Mouse (Mus musculus) CD8-positive naive resting alpha-beta T cell, adult 2 months (primary cell): Measurements from ENCODE around the gene Mtfr1l.

ENCODE experiments used
- DNase-seq, 2 experiments: peaks; one replicate each; pipeline ENCODE4 v3.0.0; 2022; ENCODE audit warnings: low read depth in 2 of 2, low spot score in 2 of 2

The Mtfr1l gene

DNA sequence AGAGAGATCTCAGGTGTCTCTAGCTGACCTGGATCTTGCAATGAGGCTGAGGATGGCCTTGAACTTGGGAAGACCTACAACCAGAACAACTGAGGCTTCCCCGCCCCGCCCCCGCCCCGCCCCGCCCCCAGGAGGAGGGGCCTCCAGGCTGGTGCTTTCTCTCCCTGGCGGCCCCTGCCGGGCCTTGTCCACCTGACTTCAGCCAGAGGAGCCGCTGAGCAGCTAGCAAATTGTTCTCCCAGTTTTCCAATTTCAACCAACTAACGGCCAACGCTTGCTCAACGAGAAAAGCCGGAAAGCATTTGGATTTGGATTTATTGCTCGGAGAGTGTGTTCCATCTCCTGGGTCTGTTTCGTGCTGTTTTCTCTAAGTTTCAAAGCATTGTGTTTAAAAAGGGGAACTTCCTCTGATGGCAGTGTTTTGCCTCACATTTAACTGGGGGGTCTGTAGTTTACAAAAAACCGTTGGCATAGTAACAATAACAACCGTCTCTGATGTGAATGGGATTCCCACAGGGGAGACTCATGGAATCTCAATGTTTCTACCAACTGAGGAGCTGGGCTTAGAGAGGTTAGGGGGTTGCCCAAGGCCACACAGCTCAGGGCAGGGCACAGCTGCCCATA is 22.6 kb upstream of the Mtfr1l start:
- DNase-seq: no peak

DNA sequence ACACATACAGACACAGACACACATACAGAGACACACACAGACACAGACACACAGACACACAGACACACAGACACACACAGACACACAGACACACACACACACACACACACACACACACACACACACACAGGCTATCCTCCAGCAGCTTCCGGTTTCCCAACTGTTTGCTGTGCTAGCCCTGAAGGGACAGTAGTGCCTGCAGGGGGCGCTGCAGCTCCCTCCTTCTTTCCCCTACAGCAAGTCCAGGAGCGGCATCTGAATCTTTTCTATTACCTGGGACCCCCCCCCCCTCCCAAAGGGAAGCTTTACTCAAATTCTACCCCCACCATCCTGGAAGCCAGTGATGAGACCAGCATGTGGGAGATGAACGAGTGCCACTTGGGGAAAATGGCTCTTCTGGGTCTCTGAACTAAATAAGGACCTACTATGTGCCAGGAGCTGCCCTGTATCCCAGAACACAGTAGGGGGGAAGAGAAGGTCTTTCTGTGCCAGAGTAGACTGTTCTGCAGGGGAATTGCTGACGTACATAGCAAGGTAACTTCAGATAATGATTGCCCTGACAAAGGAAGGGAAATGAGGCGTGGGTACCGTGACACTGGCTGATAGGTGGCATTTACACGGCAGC is 20.9 kb upstream of the Mtfr1l start:
- no peak for DNase-seq

DNA sequence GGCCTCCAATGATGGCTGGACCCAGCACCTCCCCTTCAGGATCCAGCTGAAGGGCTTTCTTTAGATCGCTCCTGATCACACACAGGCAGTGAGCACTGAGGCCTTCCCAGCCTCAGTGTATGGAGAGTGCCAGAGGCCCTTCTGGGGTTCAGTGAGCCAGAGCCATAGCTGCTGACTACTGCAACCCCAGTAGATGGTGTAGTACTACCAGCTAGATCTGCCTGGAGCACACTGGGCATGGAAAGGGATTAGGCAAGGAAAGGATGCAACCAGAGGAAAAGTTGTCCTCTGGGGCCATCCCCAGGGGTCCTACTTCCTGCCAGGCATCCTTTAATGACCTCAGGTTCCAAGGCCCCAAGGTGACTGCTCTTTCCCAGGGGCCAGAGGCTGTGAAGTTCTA is 18.4 kb upstream of the Mtfr1l start:
- DNase-seq: no peak

DNA sequence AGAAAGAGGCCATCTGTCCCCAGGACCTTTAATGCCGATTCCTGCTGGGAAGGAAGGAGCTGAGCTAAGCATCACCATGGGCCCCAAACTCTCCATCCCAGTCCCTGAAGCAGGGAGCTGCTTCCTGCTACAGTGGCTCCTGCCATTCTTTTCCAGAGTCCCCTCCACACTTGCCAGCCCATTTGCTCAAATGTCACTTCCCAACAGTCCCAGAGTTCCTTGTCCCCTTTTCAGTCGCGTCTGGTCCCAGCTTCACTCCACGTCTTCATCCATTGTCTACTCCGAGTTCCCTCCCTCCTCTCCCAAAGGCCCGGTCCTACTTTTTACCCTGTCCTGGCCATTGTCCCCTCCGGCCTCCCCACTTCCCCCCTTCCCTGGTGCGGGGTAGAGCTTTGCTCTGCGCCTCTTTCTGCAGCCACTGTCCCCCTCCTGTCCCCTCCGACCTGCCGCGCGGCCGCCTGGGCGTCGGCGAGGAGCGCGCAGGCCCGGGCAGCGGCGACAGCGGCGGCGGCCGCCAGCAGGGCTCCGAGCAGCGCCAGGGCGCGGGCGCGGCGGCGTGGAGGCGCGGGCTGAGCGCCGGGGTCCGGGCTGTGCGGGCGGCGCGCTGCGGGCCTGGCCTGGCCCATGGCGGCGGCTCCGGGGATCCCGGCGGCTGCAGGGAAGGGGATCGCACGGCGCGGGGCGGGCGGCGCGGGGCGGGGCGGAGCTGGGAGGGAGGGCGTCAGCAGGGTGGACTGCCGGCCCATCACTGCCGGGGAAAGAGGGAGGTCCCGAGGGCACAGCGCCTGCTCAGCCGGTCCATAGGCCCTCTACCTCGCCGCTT is 16.5 kb upstream of the Mtfr1l start, which contains the start of gene Selenon:
Gene Selenon, minus strand, starts transcription at position 673 of the 823 bp plus-strand sequence.
- DNase-seq: no peak

DNA sequence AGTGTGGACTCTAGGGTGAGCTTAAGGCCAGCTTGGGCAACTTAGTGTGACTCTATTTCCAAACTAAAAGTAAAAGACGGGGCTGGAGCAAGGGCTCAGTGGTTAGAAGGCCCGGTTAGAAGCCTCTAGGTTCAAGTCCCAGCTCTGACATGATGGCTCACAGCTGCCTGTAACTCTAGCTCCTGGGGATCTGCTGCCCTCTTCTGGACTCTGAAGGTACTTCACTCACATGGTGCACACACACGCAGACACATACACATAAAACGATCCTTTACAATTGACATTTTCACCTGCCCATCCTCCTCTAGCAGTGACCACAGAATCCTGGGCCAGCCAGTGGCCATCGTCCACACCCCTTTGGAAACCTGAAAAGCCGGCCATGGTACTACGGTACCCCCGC is 14.7 kb upstream of the Mtfr1l start:
- no peak for DNase-seq

DNA sequence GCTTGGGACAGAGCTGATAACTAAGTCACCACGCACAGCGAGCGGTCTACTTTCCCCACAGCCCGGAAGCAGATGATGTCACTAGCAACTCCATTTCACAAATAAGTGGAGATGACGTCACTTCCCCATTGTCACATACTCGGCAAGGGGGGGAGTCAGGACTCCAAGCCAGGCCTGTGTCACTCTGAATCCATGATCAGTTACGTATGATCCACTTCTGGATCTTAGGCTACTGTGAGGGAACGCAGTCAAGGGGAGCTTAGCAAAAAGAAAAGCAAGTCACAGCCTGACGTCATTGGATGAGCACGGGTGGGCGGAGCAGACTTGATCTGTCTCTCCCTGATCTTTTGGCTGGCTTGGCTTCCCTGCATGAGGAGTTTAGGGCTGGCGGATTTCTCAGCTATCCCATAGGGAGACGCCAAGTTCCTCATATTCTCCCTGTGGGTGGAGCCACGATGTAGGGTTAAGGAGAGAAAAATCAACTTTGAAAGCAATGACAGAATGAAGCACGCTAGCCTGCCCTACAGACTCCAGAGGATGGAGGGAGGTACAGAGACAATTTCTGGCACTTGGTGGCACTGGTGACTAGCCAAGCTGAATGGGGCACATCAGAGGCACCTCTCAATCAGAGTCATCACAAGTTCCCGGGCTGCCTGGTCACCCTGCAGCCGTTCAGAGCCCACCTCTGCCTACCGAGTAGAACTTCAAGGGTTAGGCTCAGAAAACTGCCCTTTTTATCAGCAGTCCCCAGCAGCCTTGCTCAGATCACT is 13.2 kb upstream of the Mtfr1l start:
- DNase-seq: no peak

DNA sequence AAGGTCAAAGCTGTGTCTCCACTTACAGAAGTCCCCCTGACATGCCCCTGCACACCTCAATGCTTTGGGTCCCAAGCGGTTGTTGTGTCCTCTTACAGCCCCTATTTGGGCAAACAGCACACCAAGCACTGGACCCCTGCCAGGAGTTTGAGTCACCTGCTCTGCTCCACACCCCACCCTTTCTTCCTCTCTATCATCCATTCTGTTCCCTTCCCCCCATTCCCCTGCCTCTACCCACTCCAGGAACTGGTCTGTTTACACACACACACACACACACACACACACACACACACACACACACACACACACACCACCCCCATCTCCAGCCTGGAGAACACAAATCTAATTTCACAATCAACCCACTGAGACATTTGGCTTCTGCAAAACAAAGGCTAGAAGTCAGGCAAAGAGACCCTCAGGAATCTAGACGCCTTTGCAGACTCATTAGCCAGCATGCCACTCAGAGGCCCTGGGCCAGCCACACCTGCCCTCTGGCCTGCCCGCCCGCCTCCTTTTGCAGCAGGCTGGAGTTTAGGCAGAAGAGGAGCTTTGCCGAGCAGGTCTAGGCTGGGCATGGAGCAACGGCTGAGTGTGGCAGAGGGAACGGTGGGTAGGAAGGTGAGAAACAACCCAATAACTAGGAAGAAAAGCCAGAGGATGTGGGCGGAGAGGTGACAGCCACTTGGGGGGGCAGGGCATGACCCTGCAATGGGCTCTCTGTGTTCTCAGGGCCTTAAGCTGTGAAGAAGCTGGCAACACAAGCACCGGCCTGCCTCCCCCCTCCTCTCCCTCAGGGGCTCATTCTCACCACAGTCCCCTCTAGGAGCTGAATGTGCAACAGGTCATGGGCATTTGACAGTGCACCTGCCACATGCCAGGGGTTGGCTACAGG is 11.9 kb upstream of the Mtfr1l start:
- no peak for DNase-seq

DNA sequence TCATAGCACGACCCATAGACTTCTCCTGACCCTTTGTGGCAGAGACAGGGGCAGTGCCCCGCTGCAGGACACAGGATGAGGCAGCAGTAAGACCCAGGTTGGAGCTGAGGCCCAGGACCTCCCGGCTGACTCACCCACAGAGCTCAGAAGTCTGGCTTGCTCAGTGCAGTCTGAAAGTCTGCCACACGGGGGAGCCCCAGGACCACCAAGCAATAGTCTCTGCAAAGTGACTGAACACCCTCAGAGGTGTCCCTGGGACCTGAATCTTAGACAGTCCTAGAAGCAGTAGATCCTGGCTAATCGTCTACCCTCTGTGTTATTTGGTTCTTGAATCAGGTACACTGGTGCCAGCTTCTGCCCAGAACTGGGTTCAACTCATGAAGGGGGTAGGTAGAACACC is 8.1 kb upstream of the Mtfr1l start:
- DNase-seq: peak; percentile 93 to 98

DNA sequence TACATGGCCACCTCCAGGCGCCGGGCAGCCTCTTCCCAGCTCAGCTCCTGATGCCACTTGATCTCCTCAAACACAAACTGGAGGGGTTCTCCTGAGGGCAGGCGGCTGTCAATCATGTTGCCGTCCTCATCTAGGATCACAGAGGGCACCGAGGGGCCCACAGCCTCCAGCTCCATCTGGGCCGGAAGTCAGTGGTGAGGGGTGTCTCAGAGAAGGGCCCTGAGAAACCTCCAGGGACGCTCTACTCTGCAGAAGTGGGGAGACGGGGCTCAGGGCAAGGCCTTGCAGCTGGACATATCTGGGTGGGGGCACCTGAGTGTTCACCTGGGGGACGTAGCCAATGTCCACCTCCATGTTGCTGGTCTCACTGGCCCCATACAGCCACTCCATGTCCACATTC is 7.5 kb upstream of the Mtfr1l start:
- DNase-seq: no peak

DNA sequence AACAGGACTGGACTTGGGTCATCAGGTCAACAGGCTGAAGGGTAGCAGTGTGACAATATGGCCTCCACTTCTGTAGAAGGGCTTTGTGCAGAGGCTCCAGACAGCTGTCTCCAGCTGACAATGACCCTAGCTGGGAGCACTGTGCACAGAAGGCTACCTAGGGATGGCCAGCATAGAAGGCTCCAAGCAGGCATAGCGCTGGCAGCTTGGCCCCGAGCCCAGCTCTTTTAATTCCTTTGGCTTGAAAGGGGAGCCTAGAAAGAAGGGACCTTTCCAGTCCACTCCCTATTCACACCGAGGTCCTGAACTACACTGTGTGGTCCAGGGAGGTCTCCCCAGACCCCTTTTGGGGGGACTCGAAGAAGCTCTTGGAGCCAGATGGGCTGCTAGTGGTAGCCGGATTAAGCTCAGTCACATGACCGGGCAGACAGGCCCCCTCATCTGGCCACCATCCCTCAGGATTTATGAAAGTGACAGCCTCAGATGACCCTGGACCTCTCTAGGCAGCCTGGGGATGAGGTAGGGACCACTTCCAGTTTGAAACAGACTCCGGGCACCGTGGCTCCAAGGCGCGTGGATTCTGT is 3.9 kb upstream of the Mtfr1l start:
- DNase-seq: no peak

DNA sequence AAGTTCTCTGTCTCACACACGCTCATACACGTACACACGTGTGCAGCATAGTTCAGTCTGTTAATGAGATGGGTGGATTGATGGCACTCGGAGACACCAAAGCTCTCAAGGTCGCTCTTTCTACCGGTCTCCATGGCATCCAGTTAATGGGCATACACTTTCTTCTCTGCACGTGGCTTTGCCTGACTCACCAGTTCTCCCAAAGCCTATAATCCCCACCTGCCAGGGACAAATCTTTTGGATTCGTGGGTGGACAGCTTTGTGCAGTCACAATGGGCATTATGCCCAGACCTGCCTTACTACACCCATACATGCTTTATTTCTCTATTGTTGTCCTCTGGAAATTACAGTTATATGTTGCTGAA is 582 bp upstream of the Mtfr1l start:
- DNase-seq: no peak

DNA sequence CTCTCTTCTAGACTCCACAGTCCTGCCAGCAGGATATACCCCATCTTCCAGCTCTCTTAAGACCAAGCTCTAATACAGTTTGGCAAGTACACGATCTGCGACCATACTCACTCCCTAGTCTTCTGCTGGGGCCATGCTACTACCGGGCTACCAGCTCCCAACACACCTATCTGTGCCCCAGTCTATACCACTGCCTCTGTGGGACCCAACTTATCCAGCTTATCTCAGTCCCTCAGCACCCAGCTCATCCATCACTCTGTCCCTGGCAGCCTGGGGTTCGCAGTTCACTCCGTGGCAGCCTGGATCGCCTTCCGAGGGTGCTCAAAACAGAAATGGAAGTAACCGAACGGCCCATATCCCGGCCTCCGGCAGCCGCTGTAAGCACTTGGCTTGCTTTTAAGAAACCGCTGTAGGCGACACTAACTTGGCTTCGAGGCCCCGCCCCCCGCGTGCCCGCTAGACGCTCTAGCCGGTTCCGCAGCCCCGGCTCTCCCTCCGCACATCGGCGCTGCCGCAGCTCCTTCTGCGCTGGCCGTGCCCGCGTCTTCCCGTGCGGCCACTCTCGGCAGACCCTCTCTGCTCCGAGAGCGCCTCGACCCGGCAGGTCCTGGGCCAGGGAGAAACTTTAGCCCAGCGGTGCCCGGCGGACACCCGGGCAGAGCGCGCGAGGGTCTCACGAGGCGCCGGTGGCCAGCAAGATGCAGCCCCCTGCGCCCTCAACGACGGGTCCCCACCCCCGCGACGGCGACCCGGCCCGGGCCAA is 882 bp downstream of the Mtfr1l start:
- peak; percentile 57 to 71 for DNase-seq

DNA sequence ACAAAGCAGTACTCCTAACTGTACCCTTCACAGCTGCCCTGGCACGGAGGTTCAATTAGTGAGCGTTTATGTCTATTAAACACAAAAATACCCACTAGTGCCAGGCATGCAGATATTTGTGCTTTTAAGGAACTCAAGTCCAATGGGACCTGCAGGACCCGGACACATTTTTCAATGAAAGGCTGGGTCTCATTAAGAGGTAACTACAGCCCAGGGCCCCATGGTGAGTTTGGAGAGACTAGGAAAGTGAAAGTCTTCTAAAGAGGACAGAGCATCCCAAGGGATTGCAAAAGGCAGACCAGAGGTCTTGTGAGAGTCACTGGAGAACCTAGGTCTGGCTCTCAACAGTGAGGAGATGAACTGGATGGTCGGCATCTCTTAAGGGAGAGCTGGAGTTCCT is 1.8 kb downstream of the Mtfr1l start:
- no peak for DNase-seq

DNA sequence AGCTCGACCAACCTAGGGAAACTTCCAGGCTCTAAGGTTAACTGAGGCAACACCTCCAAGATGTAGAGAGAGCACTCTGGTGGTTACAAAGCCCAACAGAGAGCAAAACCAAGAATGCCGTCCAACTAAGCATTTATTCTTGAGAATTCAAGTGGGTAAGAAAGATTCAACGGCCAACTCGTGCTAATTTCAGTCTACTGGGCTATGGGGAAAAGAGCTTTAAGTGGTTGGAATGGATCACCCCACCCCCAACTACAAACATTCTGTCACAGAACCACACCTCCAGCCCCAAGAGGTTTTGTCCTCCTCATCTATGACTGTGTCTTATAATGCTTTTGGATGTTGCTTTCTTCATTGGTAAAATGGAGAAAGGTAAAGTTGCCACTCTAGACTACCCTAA is 2.3 kb downstream of the Mtfr1l start:
- DNase-seq: no peak

DNA sequence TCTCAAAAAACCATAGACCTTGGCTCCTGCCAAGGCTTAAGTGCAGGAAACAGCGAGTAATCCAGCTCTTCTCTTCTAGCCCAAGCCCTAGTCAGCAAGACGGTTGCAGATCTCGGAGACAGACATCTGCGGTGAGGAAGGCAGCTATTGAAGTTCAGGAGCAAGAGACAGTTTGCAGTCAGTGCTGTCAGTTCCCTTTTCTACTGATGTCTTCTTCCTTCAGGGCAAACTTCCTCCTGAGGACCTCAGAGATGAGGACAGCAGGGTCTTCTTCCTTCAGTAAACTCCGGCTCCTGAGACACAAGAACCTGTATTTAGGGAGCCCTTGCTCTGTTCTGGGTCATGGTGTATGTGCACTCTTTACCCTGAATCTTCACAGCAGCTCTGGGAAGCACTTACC is 9.0 kb downstream of the Mtfr1l start:
- DNase-seq: no peak

DNA sequence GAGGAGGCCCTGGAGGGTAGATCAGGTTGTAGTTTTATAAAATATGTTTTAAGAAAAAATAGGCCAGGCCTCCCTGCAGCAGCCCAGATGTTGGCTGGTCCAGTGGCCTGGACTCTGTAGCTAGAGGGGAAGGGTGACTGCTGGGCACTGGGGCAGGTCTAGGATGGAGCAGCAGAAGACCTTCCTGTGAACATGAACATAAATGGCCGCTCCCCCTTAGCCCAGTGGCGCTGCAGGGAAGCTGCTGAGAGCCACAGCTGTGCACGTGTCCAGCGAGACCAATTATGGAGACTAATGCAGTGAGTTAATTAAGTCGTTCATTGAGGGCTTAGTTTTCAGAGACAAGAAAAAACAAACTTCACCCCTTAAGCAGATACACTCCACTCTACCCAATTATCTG is 9.4 kb downstream of the Mtfr1l start:
- DNase-seq: no peak

DNA sequence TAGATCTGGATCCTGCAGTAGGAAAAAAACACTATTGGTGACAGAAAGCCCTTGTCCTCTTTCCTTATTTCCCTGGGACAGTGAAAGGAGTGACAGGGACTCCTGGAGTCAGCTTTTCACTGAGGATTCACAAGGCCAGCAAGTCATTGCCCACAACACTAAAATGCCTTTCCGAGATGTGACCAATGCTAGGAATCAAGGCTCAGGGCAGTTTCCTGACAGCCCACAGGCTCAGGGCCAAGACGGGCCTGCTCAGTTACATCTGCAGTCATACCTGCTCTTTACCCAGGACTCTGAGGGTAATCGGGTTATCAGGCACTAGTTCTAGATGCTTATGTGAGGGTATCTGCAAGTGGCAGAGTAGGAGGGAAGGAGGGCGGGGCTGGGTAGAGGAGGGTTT is 11.7 kb downstream of the Mtfr1l start:
- DNase-seq: no peak

DNA sequence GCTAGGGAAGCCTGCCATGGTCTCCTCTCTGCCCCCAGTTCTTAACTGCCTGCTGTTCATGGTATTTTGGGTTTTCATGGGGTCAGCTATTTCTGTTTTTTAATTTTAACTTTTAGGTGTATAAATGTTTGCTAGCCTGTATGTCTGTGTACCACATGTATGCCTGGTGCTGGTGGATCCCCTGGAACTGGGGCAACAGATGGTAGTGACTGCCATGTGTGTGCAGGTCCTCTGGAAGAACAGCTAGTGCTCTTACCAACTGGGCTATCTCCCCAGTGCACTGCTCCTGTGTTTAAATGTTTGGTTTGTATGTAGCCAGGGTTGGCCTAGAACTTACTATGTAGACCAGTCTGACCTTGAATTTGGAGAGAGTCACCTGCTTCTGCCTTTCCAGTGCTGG is 15.9 kb downstream of the Mtfr1l start:
- DNase-seq: no peak

DNA sequence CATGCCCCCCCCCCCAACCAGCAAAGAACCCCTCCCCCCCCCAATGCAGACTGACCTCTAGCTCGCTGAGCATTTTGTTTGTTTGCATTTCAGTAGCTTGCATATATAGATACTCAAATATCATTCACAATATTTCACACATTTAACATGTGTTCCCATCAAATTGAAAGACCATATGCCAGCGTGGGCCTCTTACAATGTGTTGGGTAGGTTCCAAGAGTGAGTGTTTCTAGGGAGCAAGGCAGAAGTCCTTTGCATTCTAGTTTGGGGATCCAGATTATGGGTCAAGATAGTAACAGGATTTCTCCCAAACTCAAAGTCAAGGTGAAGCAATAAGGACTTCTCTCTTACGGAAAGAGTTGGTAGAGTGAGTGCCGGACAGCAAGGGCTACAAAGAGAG is 16.6 kb downstream of the Mtfr1l start:
- DNase-seq: no peak

DNA sequence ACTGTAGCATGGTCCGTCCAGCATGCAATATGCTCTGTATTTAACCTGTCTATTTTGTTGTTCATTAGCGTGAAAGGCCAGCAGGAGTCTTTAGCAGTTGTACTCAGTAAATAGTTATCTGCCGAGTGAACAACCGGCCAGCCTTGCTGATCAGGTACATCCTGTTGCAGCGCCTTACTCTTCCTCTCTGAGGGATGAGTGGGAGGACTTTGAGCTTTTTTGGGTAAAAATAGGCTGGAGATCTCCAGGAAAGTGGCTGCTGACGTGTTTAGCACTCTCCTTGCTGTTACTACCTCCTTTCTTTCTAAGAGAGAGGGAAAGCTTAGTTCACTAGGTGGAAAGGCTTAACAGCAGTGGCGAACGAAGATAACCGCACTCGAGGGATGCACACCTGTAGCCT is 17.5 kb downstream of the Mtfr1l start:
- DNase-seq: no peak
